Mouse (Mus musculus): Measurements from ENCODE around the gene Aldh16a1.

Aldh16a1 gene

DNA sequence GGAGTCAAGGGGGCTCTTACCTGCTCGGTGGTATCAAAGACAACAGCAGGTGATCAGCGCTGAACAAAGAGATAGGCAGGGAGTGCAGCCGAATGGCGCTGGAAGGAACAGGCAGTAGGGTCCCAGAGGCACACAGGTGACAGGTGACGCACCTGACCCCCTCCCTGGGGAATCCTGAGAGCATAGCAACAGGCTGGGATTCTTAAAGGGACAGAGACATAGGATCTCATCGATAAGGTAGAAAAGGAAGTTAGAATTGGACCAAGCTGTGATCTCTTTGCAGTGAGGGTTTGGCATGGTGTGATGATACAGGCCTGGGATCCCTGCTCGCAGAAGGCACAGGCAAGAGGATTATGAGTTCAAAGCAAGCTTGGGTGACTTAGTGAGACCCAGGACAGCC lies 25.1 kb upstream of the Aldh16a1 start, which contains the start of gene Gfy:
TSS of gene Gfy (minus strand) at position 101 of the 400 bp plus-strand sequence.
- DNase-seq (ENCODE audit: low spot score in 2 of 2), result no peak

GRCm38 (mm10) chr7:45178550-45178949 lies 24.2 kb upstream of the Aldh16a1 start:
- DNase-seq (ENCODE audit: low spot score in 2 of 2), result no peak

GRCm38 (mm10) chr7:45176356-45176755 lies 22.0 kb upstream of the Aldh16a1 start:
- DNase-seq (ENCODE audit: low spot score in 2 of 2), result no peak

DNA sequence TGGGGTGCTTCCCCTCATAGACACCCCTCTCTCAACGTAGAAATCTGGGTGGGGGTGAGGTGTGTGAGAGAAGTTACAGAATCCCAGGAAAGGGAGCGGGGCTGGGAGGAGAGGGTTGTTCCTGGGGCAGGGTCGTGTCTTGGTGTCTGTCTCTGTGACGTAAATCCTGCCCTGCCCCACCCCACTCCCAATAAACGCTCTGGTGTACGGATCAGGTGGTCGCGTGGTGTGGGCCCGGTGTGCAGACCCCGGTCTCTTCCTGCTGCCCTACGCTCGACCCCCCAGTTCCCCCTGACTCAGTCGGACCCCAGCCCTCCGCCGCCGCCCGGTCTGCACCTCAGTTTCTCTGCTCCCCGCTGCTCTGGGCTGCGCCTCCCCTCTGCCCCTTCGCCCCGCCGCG lies 21.5 kb upstream of the Aldh16a1 start:
- no peak for DNase-seq (ENCODE audit: low spot score in 2 of 2)

DNA sequence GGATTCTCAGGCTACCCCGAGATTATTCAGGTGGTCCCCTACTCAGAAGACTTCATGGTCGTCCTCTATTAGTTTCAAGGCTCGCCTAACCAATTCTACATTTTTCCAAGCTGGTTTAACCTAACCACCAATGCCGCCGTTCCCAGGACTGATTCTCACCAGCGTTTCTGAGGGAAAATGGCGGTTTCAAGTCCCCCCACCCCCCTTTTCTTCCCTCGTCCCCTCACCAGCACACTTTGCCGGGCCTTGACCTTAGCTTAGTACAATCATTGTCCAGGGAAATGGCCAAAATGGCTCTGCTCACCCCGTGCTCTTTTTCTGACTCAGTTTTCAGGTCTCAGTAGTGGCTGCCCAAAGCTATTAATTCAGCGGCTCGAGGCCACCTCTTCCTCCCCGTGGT lies 21.0 kb upstream of the Aldh16a1 start:
- no peak for DNase-seq (ENCODE audit: low spot score in 2 of 2)

DNA sequence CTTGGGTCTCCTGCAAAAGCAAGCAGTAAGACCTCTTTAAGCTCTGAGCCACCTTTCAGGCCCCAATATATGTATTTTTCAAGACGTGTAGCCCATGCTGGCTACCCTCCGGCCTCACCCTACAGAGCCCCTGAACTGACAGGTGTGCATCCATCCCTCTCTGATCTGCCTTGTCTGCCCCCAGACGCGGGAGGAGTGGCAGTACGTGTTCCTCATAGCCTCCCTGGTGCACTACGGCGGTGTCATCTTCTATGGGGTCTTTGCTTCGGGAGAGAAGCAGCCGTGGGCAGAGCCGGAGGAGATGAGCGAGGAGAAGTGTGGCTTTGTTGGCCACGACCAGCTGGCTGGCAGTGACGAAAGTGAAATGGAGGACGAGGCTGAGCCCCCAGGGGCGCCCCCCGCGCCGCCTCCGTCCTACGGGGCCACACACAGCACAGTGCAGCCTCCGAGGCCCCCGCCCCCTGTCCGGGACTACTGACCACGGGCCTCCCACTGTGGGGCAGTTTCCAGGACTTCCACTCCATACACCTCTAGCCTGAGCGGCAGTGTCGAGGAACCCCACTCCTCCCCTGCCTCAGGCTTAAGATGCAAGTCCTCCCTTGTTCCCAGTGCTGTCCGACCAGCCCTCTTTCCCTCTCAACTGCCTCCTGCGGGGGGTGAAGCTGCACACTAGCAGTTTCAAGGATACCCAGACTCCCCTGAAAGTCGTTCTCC lies 20.3 kb upstream of the Aldh16a1 start:
- no peak for DNase-seq (ENCODE audit: low spot score in 2 of 2)

DNA sequence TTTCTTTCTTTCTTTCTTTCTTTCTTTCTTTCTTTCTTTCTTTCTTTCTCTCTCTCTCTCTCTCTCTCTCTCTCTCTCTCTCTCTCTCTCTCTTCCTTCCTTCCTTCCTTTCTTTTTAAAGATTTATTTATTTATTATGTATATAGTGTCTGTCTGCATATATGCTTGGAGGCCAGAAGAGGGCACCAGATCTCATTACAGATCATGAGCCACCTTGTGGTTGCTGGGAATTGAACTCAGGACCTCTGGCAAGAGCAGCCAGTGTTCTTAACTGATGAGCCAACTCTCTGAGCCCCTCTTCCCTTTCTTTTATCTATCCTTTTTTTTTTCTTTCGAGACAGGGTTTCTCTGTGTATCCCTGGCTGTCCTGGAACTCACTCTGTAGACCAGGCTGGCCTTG lies 19.4 kb upstream of the Aldh16a1 start:
- DNase-seq (ENCODE audit: low spot score in 2 of 2), result peak in 1 of 2 experiments; percentile 30

DNA sequence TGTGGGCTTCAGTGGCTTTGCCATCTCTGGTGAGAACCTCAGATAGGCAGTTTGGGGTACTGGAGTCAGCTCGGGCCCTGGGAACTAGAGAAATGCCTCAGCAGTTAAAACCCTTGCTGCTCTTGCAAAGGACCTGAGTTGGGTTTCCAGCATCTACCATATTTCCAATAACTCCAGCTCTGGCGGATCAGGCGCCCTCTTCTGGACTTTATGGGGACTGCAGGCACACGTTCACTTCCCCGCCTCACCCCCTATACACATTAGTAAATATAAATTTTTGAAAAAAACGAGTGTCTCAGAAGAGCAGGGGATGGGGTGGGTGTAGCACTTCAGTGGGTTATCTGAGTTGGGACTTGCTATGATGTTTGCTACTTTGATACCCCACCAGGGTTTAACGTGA lies 18.6 kb upstream of the Aldh16a1 start:
- peak in 1 of 2 experiments; percentile 54 for DNase-seq (ENCODE audit: low spot score in 2 of 2)

DNA sequence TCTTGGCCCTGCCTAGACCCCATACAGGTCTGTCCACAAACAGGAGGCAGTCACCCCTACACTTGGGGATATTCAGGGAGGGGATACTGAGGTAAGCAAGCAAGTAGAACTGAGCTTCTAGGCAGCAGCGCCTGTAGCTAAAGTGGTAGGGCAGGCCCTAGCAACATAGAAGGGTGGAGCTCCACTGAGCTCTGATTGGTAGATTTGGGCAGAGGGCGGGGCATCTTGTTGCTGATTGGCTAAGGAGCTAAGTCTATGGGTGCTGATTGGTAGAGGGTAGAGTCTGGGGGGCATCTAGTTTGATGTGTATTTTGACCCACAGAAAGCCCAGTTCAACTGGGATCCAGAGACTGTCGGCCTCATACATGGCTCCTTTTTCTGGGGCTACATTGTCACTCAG lies 15.1 kb upstream of the Aldh16a1 start:
- no peak for DNase-seq (ENCODE audit: low spot score in 2 of 2)

GRCm38 (mm10) chr7:45168656-45169055 lies 14.3 kb upstream of the Aldh16a1 start:
- no peak for DNase-seq (ENCODE audit: low spot score in 2 of 2)

GRCm38 (mm10) chr7:45167761-45168445 lies 13.5 kb upstream of the Aldh16a1 start:
- no peak for DNase-seq (ENCODE audit: low spot score in 2 of 2)

DNA sequence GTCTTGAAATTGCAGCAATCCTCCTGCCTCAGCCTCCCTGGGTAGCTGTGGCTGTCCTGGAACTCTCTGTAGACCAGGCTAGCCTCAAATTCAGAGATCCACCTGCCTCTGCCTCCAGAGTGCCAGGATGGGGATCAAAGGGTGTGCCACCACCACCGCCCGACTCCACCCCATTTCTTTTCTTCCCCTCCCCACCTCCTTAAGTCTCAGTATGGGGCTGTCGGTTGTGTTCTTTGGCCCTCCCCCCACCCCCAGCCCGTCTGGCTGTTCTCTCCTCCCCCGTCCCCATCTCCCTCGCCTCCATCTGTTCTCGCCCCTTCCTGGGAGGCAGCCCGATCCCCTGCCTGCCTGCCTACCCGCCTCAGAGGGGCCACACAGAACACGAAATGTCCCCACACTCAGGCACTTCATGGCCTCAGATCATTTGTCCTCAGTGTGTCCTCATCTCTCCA lies 12.6 kb upstream of the Aldh16a1 start:
- no peak for DNase-seq (ENCODE audit: low spot score in 2 of 2)

- DNase-seq (ENCODE audit: low spot score in 2 of 2), result no peak
Observed at GRCm38 (mm10) chr7:45165701-45166100, 11.3 kb upstream of the Aldh16a1 start.

GRCm38 (mm10) chr7:45164833-45165232 lies 10.4 kb upstream of the Aldh16a1 start:
- DNase-seq (ENCODE audit: low spot score in 2 of 2), result no peak

DNA sequence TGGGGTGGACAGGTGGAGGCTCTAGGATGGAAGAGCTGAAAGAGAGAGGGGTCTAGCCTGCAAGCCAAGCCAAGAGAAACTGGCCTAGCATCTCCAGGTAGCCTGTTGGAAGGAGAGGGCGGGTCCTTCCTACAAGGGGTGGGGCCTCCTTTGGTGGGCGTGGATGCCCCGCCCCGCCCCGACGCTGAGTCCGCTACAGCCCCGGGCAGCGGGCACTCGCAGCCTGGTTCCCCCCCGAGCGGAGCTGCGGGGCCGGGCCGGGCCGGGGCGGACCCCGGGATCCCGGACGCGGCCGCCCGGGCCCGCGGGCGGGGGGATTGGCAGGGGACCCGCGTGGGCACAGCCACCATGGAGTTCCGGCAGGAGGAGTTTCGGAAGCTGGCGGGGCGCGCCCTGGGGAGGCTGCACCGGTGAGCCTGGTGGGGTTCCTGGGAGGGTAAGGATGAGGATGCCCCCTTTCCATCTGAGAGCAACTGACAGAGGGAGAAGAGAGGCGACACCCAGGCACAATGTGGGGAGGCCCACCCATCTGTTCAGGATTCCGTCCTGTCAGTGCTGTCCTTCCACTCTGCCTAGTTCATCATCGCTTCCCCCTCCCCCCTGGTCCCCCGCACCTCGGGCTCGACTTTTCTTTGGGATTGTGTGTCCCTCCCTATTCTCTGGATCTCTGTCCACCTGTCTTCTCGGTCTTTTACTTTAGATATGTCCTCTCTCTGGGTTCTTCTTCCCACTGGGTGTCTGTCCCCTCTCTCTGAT lies 9.5 kb upstream of the Aldh16a1 start, which contains the start of gene Slc17a7:
TSS of gene Slc17a7 (plus strand) at position 215 of the 756 bp plus-strand sequence.
- no peak for DNase-seq (ENCODE audit: low spot score in 2 of 2)

DNA sequence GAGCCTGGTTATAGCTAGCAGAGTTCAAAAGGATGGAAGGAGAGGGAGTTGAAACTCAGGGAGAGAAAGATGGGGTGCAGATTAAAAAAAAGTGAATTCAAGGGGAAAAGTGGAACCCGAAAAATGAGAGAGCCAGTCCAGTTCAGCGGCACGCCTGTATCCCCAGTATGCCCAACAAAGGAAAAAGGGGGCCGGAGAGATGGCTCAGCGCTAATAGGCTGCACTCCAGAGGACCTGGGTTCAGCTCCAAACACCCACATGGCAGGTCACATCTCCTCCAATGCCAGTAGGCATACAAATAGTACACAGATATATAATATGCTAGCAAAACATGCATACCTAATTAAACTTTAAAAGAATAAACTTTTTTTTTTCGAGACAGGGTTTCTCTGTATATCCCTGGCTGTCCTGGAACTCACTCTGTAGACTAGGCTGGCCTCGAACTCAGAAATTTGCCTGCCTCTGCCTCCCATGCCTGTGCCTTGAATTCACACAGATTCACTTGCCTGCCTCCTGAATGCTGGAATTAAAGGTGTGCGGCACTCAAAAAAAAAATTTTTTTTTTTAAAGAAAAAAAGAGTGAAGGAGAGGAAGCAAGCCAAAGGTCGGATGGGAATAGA lies 8.7 kb upstream of the Aldh16a1 start:
- no peak for DNase-seq (ENCODE audit: low spot score in 2 of 2)

DNA sequence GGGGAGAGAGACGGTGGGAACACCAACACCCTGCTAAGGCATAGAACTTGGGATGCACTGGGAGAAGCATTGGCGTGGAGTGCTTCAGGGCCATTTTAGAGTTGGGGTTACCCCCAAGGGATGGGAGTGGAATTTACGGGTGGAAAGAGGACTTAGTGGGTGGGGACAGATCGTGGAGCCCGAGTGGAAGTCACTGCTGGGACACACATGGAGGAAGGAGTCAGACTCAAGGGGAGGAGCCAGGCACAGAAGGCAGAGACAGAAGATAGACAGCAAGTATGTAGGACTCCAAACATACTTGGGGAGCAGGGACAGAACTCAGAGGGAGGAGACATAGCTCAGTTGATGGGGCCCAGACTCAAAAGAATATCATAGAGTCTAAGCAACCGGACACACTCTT lies 8.2 kb upstream of the Aldh16a1 start:
- no peak for DNase-seq (ENCODE audit: low spot score in 2 of 2)

DNA sequence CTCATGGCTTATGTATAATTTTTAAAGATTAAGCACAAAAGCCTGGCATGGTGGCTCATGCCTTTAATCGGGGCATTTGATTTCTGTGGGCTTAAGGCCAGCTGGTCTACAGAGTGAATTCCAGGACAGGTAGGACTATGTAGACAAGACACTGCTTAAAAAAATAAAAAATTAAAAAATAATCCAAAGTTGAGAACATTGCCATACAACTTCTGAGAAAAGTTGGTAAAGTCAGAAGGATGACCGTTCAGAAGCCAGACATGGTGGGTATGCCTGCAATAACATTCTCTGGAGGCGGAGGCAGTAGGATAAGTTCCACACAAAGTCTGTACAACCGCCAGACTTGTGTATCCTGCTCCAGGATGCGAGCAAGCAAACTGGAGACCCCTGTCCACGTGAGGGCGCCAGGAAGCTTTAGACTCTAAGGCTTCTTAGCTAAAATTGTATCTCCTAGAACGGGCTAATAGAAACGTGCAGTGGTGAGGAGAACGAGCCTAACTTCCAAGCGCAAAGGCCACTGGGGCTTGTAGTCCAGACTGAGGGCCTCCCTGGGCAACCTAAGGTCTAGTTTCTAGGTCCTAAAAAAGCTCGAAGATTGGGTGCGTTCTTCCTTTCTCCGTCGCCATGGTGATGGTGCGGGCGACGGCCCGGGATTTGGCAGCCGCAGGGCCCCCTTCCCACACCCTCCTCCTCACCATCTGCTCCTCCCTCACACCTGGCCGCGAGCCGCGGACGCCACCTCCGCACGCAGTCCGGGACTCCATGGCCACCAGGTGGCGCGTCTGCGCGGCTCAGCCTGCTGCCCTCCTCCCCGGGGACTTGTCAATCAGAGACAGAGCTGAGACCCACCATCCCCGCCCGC lies 7.5 kb upstream of the Aldh16a1 start:
- DNase-seq (ENCODE audit: low spot score in 2 of 2), result peak; percentile 87 to 95

GRCm38 (mm10) chr7:45160866-45161265 lies 6.5 kb upstream of the Aldh16a1 start:
- no peak for DNase-seq (ENCODE audit: low spot score in 2 of 2)

- no peak for DNase-seq (ENCODE audit: low spot score in 2 of 2)
Observed at GRCm38 (mm10) chr7:45160316-45160800, 6.0 kb upstream of the Aldh16a1 start.

DNA sequence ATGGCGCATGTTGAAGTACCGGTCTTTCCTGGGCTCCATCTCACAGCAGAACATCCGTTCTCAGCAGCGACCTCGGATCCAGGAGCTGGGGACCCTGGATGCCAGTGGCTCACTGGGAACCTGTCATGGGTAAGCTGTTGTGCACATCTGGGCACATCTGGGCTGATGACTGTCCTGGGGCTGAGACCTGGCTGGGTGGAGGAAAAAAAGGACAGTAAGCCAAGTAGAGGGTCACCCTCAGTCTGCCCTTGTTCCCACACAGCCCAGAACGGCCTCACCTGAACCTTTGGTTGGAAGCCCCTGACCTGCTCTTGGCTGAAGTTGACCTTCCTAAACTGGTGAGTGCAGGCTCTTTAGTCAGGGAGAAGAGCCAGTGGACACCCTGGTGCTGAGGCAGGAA lies 4.6 kb upstream of the Aldh16a1 start:
- no peak for DNase-seq (ENCODE audit: low spot score in 2 of 2)
